Mouse (Mus musculus) central nervous system, embryonic 11.5 days (tissue): ENCODE results near the gene Btbd35f18. TPM values are rescaled to one million over a fixed set of nuclear protein-coding genes. Genes with fewer than 3 reads are reported as not detected.

Source experiments
- polyA plus RNA-seq: library from polyadenylated mRNA; depleted of rRNA; stranded (reverse); fragments of >200 nt; gene quantifications from 2 replicates; pipeline ENCODE4 v1.2.3, GENCODE M21; 2012; rRNA removed

Gene Btbd35f18
- polyA plus RNA-seq, result not detected in 2 replicates

GRCm38 (mm10) chrX:3699933-3700332 is at the start of gene Btbd35f18:
Gene Btbd35f18, plus strand, starts transcription at chrX:3700233.

Other genes starting within 250 kb of the Btbd35f18 start
- not detected in 2 replicates for gene Btbd35f10, start 52.7 kb downstream of the Btbd35f18 start, polyA plus RNA-seq